8 mouse cellular contexts compared by ENCODE assay signal in genomic region chr13:54446686-54447495, GRCm38 (mm10). TPM values are rescaled to one million over a fixed set of nuclear protein-coding genes. Genes with fewer than 3 reads are reported as not detected.
DNase-seq lines count a peak whose midpoint lies in the region; ATAC-seq lines count a peak whose summit lies in the region.

No protein-coding gene starts in this region.

- peaks cover 11% of the 10 kb centered on the region; the same call in 1 of the 2 replicates for H3K4me1 ChIP-seq in embryonic facial prominence, embryonic 13.5 days
- H3K4me1 ChIP-seq in limb, embryonic 13.5 days, result peaks cover 16% of the 10 kb centered on the region
- H3K4me1 ChIP-seq in midbrain, embryonic 16.5 days (ENCODE audit: control insufficient read depth, insufficient read depth, low read length), result peaks cover 17% of the 10 kb centered on the region

- no peaks in the 10 kb centered on the region for H3K9me3 ChIP-seq in embryonic facial prominence, embryonic 13.5 days
- no peaks in the 10 kb centered on the region for H3K9me3 ChIP-seq in limb, embryonic 13.5 days
- no peaks in the 10 kb centered on the region for H3K9me3 ChIP-seq in midbrain, embryonic 16.5 days (replicated peaks; ENCODE audit: control insufficient read depth, low read length, poor library complexity, severe bottlenecking)

- H3K27ac ChIP-seq in embryonic facial prominence, embryonic 13.5 days, result no peak overlapping the region
- no peak overlapping the region for H3K27ac ChIP-seq in limb, embryonic 13.5 days
- peak overlapping the region; percentile 65 for H3K27ac ChIP-seq in midbrain, embryonic 16.5 days (ENCODE audit: low read length)

- 18% methylated on average over 19 of the region's 19 CpGs for WGBS in embryonic facial prominence, embryonic 13.5 days
- WGBS in limb, embryonic 13.5 days, result 15% methylated on average over 19 of the region's 19 CpGs
- WGBS in midbrain, embryonic 16.5 days, result 14% methylated on average over 19 of the region's 19 CpGs

- H3K27me3 ChIP-seq in embryonic facial prominence, embryonic 13.5 days, result no peaks in the 10 kb centered on the region
- no peaks in the 10 kb centered on the region for H3K27me3 ChIP-seq in limb, embryonic 13.5 days
- no peaks in the 10 kb centered on the region for H3K27me3 ChIP-seq in midbrain, embryonic 16.5 days (ENCODE audit: control insufficient read depth, insufficient read depth, low read depth, low read length)

- H3K36me3 ChIP-seq in embryonic facial prominence, embryonic 13.5 days, result no peaks in the 10 kb centered on the region
- H3K36me3 ChIP-seq in limb, embryonic 13.5 days, result no peaks in the 10 kb centered on the region
- no peaks in the 10 kb centered on the region for H3K36me3 ChIP-seq in midbrain, embryonic 16.5 days (ENCODE audit: control insufficient read depth, insufficient read depth, low read length)

- no peak for ATAC-seq in embryonic facial prominence, embryonic 13.5 days (ENCODE audit: insufficient number of reproducible peaks, insufficient read depth, low FRiP score, low TSS enrichment, low read depth)
- ATAC-seq in limb, embryonic 13.5 days (ENCODE audit: low FRiP score, low read depth), result peak; percentile 63
- ATAC-seq in midbrain, embryonic 16.5 days, result peak; percentile 78

- no peak overlapping the region for H3K9ac ChIP-seq in embryonic facial prominence, embryonic 13.5 days
- no peak overlapping the region for H3K9ac ChIP-seq in limb, embryonic 13.5 days
- H3K9ac ChIP-seq in midbrain, embryonic 16.5 days (ENCODE audit: low read depth, low read length), result peak overlapping the region; percentile 31; the same call in 1 of the 2 replicates

- peak; percentile 88 for DNase-seq in 3T3-L1 (ENCODE audit: low read depth, low spot score)
- peak; percentile 83 to 85 for DNase-seq in adrenal gland, postnatal 36 days
- DNase-seq in heart, adult 8-10 months (ENCODE audit: low spot score), result peak; percentile 79
- DNase-seq in kidney, adult 8-10 months, result peak; percentile 70 to 86
- peak; percentile 67 to 86 for DNase-seq in spleen, postnatal 10 days (ENCODE audit: low spot score in 2 of 2)

- peak overlapping the region; percentile 46 for H3K4me2 ChIP-seq in embryonic facial prominence, embryonic 13.5 days
- peak overlapping the region; percentile 55 for H3K4me2 ChIP-seq in limb, embryonic 13.5 days (replicated peaks)
- H3K4me2 ChIP-seq in midbrain, embryonic 16.5 days (ENCODE audit: low read length), result peak overlapping the region; percentile 23; the same call in 1 of the 2 replicates

- no peak overlapping the region for H3K4me3 ChIP-seq in embryonic facial prominence, embryonic 13.5 days
- H3K4me3 ChIP-seq in limb, embryonic 13.5 days, result peak overlapping the region; percentile 11; the same call in 1 of the 2 replicates
- no peak overlapping the region for H3K4me3 ChIP-seq in midbrain, embryonic 16.5 days (ENCODE audit: low read depth, low read length)

RNA-seq across cellular contexts. Expression of gene Thoc3, which starts 21.8 kb away (rescaled TPM):
- 10 to 100 TPM; 43.0 to 47.3 TPM for total RNA-seq in adrenal gland, postnatal 36 days (2021)
- 132 and 152 TPM in 2 replicates for polyA plus RNA-seq in embryonic facial prominence, embryonic 13.5 days (2015; fragmentation: Nextera tagmentation; extraction: Ambion mirVana)
- total RNA-seq in heart, adult 8-10 months (2022), result 10 to 100 TPM; 20.5 to 23.3 (median 21.1) TPM
- polyA plus RNA-seq in limb, embryonic 13.5 days (2015; fragmentation: Nextera tagmentation; extraction: Ambion mirVana), result 131 and 142 TPM in 2 replicates
- 107 and 110 TPM in 2 replicates for polyA plus RNA-seq in midbrain, embryonic 16.5 days (2015; fragmentation: Nextera tagmentation; extraction: Ambion mirVana)

RNA-seq across cellular contexts. Expression of gene Simc1, which starts 56.7 kb away (rescaled TPM):
- total RNA-seq in adrenal gland, postnatal 36 days (2021), result 10 to 100 TPM; 12.8 to 19.5 TPM
- polyA plus RNA-seq in embryonic facial prominence, embryonic 13.5 days (2015; fragmentation: Nextera tagmentation; extraction: Ambion mirVana), result 16.3 and 17.2 TPM in 2 replicates
- total RNA-seq in heart, adult 8-10 months (2022), result 1 to 10 TPM; 1.8 to 3.1 (median 2.4) TPM
- 16.2 and 17.4 TPM in 2 replicates for polyA plus RNA-seq in limb, embryonic 13.5 days (2015; fragmentation: Nextera tagmentation; extraction: Ambion mirVana)
- polyA plus RNA-seq in midbrain, embryonic 16.5 days (2015; fragmentation: Nextera tagmentation; extraction: Ambion mirVana), result 22.3 and 25.6 TPM in 2 replicates
